Mouse (Mus musculus): ENCODE results near the gene Camk1d.
A peak's percentile ranks its signal among the peaks of the same experiment; 100 is the strongest.
"Not testable (repeated sequence)": the region's sequence is repeated elsewhere in the genome, so short reads cannot be mapped to it uniquely, and the experiment has no call there.

Camk1d gene

DNA sequence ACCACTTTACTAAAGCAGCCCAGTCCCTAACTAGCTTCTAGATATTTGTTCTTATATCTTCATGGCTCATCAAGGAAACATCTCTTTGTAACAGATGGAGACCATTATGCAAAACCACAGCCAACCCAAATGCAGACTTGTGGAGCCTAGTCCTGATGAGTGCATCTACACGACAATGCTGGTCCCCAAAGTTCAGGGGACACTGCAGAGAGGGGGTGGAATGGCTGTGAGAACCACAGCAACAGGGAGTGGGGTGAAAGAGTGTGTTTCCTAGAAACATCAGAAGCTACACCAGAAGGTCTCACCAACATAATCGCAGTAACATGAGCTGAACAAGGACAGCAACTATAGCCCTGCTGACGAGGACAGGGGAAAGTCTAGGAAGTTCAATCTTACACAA lies 152.9 kb downstream of the Camk1d start:
- no peak for DNase-seq

DNA sequence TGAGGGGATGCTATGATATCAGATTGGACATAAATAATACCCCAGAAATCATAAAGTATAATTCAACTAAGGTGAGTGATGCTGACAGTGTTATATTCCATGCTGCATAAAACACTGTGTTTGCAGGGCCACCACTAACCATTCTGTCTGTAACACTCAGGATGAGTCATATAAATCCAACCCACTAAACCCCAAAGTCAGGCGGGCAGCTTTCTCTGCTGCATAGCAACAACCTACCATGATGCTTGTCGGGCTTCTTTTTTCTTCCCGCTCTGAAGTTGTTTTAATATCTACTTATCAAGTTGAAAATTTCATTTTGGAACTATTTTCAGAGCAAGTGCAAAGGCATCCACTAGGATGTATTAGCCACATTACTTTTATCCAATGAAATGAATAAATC lies 161.1 kb downstream of the Camk1d start:
- no peak for DNase-seq

DNA sequence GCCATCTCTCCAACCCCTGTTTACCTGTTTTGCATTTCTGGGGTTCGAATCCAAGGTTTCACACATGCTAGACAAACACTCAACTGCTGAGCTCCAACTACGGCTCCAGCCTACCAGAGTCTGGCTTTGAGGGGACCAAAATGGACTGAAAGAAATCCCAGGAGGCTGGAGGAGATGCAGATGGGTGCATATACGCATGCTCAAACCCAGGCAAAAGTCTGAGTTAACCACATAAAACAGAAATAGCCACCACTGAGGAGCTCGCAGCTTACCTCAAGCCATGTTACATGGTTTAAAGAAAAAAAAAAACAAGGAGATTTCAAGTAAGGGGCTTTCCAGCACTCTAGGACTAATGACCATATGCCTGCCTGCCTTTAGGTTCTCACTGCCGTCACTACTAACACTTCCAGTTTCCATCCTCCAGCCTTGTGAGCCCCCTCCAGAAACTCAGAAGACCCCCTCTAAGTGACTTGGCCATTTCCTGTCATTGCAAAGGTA lies 162.5 kb downstream of the Camk1d start:
- no peak for DNase-seq

DNA sequence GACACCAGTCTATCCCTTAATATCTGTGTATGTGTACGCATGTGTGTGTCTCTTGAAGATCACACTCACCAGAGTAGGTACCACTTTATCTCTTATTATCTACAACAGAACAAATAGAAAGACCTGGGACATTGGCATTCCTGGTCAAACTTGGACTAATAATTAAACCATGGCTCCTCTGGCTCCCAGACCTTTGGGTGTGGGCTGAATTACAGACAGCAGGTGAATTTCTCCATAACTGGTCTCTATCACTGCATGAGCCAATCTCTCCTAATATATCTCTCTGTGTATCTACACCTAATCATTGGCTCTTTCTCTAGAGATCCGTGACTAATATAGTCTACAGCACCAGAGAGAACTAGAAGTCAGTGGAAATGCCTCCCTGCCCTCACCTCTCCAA lies 165.0 kb downstream of the Camk1d start:
- DNase-seq = no peak

DNA sequence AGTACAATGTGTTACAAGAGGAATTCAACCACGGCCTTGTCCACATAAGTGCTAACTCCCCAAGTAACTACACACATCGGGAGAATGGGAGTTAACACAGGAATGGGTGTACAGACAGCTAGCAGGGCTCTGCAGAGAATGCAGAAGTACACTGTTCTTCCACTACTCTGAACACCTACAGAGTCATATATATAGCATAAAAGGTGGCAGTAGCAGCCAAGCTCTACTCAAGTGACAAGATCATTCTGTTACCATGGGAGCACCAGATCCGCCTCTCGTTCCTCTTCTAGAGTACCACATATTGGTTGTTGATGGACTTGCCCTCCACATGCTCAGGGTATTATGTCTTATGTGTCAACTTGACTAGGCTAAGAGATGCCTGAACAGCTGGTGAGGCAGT lies 165.4 kb downstream of the Camk1d start:
- no peak for DNase-seq

DNA sequence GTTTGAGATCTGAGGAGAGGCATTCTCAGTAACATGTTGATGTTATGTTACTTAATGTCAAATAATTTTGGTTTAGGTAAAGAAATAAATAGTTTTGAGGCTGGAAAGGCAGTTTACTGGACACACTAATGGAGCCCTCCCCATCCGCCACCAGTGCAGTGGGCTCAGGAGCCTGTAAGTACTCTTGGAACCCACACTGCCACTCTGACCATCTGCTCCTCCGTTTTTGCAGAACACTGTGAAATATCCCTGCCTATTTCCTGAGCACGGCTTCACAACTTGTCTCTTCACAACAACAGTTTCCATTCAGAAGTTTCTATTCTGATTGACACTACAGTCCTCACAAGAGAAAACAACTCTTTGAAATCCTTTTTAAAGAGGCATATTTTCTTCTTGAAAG lies 173.4 kb downstream of the Camk1d start:
- DNase-seq = no peak

DNA sequence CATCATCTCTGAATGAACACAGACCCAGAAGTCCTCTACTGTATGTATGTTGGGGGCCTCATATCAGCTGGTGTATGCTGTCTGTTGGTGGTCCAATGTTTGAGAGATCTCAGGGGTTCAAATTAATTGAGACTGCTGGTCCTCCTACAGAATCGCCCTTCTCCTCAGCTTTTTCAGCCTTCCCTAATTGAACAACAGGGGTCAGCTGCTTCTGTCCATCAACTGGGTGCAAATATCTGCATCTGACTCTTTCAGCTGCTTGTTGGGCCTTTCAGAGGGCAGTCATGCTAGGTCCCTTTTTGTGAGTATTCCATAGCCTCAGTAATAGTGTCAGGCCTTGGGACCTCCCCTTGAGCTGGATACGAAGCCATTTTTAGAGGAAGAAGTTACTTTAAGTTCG lies 174.4 kb downstream of the Camk1d start:
- not testable (repeated sequence) for DNase-seq

DNA sequence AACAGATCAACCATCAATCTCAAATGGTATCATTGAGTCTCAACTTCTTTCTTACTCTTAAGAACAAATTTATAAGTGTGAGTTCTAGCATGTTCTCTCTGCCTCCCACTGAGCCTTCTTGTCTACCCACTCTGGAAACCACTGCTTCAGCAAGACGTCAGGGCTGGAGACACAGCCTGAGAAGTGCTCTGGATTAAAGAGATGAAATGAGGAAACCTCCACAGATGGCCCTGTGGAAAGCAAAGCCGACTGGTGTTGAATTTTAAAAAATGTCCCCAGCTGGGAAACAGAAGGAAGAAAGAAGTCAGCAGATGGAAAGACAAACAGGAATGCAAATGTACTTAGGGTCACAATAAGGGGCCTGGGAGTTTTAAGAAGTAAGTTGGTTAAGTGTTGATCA lies 180.4 kb downstream of the Camk1d start:
- no peak for DNase-seq

DNA sequence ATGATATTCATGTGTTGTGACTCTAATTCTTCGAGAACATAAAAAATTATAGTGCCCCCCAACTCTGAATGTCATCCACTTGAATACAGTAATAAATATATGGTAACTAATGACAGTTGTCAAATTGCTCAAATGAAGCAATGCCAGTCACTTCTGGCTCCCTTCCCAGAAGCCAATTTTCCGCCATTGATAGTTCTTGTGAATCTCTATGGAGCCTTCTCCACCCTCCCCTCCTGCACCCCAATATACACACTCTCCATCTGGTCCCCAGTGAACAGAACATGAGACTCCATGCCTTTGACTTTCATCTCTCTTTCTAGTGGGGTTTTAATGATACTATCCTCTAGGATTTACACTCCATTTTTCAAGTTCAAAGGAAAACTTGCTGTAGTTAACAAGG lies 184.3 kb downstream of the Camk1d start:
- no peak for DNase-seq

DNA sequence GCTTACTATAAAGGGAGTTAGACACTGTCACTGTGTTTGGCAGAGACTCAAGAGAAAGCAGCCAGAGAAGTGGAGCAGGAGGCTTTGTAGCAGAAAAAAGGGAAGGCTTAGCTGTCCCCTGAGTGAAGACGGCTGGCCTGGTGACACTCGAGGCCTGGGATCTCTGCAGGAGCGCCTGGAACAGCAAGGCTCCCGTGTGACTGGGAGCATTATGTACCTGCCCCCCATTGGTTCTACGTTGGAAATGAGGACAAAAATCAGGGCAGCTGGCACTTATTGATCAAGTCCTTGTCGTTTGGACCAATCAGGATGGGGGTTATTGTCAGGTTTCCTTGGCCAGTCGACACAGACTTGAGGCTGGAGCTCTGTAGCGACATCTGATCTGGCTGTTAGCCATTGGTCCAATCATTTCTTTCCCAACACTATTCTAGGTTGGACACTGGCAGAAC lies 195.1 kb downstream of the Camk1d start:
- peak; percentile 3 for DNase-seq

DNA sequence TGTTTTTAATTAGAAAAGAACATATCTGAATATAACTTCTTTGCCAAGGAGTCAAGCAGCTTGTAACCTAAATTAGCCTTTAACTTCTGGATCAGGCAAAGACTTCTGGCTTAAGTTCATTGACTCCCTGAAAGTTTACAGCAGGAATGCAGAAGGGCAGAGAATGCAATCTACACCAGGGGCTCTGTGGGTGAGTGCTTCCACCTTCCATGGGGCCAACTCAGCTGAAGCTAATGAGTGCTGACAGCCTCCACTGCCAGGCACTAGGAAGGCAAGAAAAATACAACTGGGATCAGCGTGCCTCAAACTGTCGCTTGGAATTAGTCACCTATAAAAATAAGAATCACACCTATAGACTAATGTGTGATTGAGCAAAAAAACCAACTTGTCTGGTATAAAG lies 199.2 kb downstream of the Camk1d start:
- DNase-seq = no peak

DNA sequence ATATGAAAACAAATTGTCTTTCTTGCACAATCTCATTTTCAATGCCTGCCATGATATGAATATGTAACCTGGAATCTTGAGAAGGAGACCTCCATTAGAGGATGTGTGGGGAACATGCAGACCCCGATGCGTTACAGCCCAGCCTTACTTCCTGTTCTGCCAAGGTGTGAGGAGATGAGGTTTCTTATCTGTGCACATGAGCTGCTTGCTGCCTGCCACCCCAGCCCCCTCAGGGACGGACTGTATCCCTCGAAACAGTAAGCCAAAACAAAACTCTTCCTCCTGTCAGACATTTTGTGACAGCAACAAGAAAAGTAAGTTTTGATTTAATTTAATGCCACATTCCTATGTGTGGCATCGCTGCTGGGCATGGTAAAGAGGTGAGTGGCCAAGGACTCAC lies 200.2 kb downstream of the Camk1d start:
- DNase-seq = no peak

DNA sequence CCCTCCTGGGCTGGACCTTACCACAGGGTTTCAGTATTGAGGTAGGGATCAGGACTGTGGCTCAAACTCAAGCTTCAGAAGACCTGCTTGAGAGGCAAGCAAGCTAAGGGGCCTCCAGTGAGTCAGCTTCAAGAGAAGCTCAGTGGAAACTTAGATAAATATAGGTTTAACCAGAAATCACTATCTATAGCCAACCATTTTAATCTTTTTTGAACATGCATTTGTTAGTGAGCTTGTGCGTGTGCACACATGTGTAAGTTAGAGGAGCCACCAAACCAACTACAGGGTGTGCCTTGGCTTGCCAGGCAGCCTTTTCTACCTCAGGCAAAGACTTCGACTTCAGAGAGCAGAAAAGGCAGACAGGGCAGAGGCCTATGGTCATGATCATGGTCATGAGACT lies 200.7 kb downstream of the Camk1d start:
- no peak for DNase-seq

DNA sequence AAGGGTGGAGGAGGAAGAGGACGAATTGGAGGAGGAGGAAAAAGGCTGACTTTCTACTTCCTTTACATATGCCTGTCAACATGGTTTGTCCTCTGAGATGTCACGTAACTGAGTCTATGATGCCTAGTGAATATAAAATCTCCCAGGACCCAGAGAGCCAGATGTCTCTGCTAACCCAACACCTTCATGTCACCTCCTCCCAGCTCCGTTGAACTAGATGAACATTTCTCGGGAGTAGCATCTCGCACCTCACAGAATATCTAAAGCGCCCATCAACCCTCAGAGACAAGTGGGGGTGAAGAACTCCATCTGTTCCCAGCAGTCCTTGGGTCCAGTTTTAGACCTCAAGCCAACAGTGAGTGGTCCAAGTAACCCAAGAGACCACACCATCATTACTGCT lies 204.3 kb downstream of the Camk1d start:
- DNase-seq = no peak

DNA sequence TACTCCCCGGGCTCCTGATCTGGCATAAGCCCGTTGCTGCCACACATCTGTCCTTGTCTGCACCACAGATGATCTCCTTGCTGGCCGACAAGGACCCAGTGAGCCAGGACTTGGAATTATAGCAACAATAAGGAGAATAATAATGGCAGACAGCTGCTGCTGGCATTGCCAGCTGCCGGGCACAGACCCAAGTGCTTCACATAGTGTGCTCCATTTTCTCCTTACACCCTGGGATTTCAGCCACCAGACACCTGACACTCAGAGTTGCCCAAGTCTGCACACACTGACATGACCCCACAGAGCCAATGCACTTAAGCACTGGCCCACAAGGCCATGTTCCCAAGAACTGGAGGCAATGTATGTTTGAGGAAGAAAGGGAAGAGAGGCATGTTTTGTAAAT lies 214.7 kb downstream of the Camk1d start:
- no peak for DNase-seq

DNA sequence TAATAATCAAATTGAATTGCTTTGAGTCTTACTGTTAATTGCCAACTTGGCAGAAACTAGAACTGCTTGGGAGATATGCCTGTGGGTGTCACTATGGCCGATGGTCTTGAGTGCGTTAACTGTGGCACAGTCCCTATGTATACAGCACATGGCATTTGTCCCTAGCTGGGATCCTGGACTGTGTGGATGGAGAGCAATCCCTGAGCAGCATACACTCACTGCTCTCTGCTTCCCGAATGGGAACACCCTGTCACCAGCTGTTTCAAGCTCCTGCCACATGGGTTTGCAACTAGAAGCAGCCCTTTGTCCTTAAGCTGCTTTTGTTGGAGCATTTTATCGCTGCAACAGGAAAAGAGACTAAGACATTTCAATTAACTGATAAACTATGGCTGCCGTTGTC lies 224.4 kb downstream of the Camk1d start:
- no peak for DNase-seq

DNA sequence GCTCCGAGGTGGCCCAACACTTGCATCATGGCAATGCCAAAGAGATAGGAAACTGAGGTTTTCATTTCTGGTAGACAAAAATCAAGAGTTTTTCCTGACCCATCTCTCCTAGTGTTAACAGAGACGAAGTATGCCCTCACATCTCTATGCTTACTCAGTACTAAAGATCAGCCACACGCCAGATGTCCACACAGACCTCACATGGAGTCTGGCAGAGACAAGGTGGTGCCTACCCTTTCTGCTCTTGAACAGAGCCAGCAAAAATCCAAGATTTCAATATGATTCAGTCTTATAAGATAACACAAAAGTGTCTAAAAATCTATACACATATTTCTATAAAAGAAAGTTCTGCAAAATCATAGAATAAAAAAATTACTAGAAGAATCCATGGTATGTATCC lies 227.0 kb downstream of the Camk1d start:
- no peak for DNase-seq

DNA sequence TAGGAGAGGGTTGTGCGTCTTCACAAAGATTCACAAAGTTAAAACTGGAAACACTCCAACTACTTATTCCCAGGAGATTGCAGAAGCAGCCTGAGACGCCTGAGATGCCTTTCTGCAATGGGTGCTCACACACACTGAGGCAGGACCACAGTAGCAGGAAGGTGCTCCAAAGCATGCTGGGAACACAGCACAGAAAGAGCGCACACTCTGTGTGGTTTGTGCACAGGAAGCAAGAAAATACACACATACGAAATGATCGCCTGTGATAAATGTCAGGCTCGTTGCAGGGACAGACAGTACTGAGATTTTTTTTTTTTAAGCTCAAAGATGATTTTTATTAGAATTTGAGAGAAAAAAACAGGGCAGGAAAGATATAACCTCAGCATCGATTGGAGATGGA lies 227.7 kb downstream of the Camk1d start:
- no peak for DNase-seq

DNA sequence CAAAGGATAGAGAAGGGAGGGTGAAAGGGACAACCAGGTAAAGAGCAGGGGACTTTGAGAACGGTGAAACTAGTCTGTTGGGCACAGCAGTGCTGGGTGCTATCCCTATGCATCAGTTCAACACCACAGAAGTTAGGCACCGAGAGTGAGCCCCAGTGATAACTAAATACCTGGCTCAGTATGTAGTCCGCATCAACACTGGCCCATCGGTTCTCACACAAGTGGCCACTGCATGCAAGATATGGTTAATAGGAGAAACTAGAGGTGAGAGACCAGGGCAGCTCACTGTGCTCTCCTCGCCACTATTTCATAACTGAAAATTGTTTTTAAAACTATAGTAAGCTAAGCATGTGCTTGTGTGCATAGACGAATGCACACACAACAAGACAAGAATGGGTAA lies 228.5 kb downstream of the Camk1d start:
- no peak for DNase-seq

DNA sequence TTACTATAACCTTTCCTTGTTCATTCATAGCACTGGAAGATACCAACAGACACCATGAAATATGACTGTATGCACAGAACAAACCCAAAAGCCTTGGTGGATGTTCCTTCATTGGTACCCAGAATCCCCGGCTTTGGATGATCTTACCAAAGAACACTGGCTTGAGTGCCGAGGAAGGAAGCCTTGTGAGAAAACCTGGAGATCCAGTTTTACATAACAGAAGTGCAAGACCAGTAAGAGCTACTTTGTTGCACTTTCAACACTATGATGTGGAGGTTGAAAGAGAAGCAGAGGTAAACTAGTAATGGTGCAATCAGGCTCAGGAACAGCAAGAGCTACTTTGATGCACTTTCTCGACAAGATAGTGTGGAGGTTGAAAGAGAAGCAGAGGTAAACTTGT lies 234.4 kb downstream of the Camk1d start:
- no peak for DNase-seq

DNA sequence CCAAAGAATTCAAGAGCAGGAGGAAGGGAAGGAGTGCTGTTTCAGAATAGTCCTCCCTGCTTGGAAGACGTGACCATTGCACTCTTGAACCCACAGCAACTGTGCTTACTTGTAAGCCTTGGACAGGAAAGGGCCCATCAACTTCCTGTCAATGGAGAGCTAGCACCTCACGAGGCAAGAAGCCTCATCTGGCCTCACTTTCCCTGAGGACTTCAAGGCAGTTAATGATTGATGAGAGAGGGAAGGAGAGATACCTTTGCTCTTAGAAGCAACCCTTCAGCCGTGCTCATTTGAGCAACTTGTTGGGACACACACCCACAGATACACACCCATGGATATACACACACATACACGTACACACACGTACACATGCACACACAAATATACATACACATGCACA lies 235.6 kb downstream of the Camk1d start:
- DNase-seq = no peak

DNA sequence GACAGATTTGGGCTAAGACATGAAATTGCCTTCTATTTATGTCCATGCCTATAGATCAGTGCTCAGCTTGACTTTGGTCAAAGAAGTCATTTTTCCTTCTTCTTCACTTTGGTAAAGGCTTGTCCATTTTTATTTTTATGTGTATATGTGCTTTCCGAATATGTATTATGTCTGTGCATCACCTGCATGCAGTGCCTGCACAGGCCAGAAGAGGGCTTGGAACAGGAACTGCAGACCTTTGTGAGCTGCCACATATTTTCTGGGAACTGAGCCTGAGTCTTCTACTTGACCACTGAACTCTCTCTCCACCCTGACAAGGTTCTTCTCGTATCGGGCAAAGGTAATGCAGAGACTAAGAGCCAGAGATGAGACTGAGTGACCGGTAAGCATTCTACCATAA lies 236.1 kb downstream of the Camk1d start:
- no peak for DNase-seq

DNA sequence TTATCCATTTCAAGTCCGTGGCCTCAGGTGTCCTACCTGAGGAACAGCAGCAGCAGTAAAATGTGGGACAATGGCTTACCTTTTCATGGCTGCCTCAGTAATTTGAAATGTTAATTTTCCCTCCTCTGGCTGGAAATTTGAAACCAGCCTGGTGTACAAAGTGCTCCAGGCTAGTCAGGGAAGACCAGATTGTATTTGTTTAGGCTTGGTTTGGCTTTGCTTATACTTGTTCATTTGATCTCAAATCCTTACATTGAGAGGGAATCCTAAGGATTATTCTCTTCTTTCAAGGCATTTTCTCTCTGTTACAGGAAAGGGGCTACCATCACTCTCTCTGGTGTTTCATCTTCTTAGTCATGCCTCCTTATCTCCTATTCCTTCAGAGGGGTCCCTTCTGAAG lies 236.8 kb downstream of the Camk1d start:
- no peak for DNase-seq

DNA sequence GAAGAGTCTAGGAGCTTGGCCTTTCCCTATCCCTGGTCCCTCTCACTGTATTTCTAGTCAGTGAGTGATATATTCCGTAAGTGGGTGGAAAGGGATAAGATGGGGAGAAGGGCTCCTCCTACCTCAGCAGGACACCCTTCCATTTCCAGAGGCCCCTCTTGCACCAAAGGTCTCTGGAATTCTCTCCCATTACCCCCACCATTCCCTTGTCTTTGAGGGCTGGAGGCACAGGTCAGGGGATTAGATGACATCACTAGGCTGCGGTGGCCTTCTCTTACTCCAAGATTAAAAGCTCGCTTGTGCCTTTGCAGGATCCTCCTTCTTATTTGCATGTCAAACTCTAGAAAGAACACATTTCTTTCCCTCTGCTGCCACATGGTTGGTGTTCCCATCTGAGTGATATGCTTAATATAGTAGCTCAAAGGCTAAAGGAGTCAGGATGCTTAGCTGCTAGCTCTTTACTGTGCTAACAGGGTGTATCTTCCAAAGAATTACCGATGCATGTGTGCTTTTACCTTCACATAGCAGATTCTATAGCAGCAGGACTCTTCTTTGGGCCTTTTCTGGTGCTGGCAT lies 244.9 kb downstream of the Camk1d start:
- DNase-seq = no peak

DNA sequence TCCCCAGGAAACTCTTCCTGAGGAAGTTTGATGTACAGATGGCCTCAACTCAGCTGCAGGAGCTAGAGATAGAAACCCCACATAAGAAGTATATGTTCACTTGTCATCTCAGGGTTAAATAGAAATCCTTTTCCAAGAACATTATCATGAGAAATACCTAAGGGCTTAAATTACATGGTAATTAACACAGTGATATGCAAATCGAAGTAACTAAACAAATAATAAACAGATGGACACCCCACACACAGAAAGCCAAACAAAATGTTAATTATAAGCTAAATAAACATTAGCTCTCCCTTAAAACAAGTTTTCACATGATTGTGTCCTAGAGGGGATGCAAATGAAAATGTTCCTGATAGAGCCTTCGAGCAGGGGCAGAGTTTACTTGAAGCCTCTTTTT lies 246.8 kb downstream of the Camk1d start:
- DNase-seq = no peak
